Mouse (Mus musculus) megakaryocyte, embryonic 14.5 days (primary cell): ENCODE measurements around the gene Rasgrf2. TPM values are rescaled to one million over a fixed set of nuclear protein-coding genes. Genes with fewer than 3 reads are reported as not detected.

ENCODE experiments used
- H3K27me3 ChIP-seq: replicated peaks from 2 replicates; pipeline ENCODE3; 2012; ENCODE audit warnings: inconsistent platforms
- H3K36me3 ChIP-seq: replicated peaks from 2 replicates; pipeline ENCODE3; 2012; ENCODE audit warnings: low read length, inconsistent platforms, mixed read lengths
- H3K4me1 ChIP-seq: 2 replicates; pipeline ENCODE4 v1.6.1; 2012; ENCODE audit warnings: inconsistent platforms
- H3K4me3 ChIP-seq: replicated peaks from 2 replicates; pipeline ENCODE3; 2012; ENCODE audit warnings: moderate library complexity, mild to moderate bottlenecking, inconsistent platforms
- H3K9me3 ChIP-seq: 2 replicates; pipeline ENCODE4 v1.6.1; 2012; ENCODE audit warnings: inconsistent platforms
- FLI1 ChIP-seq: IDR thresholded peaks from 2 replicates; pipeline ENCODE4 v1.6.1; 2012; ENCODE audit warnings: low read length, inconsistent platforms, mixed read lengths
- GATA1 ChIP-seq: IDR thresholded peaks from 3 replicates; pipeline ENCODE4 v1.6.1; 2012; ENCODE audit warnings: mixed read lengths, low read length, inconsistent platforms, borderline replicate concordance
- polyA plus RNA-seq: library from polyadenylated mRNA; stranded (reverse); fragments of >175 nt; gene quantifications from 2 replicates; pipeline ENCODE4 v1.2.3, GENCODE M21; 2012; ENCODE audit warnings: low replicate concordance; ENCODE audit not compliant: insufficient read depth

Rasgrf2 gene
- polyA plus RNA-seq, 1 experiment, result 0.70 TPM

GRCm38 (mm10) chr13:92053748-92054147 lies 77.7 kb downstream of the Rasgrf2 start:
- Histone ChIP-seq H3K36me3 (no peaks in the 10 kb centered on the region), H3K9me3 (peaks cover 24% of the 10 kb centered on the region; the same call in 1 of the 2 replicates), H3K4me1 (no peaks in the 10 kb centered on the region), H3K4me3 (no peak overlapping the region), H3K27me3 (no peaks in the 10 kb centered on the region)
- TF ChIP-seq FLI1, result no peak
- no peak for TF ChIP-seq GATA1

GRCm38 (mm10) chr13:92053001-92053400 lies 78.5 kb downstream of the Rasgrf2 start:
- TF ChIP-seq FLI1 (no peak), GATA1 (no peak)

GRCm38 (mm10) chr13:92051216-92051615 lies 80.2 kb downstream of the Rasgrf2 start:
- no peaks in the 10 kb centered on the region for H3K36me3 ChIP-seq
- H3K4me3 ChIP-seq, result no peak overlapping the region
- TF ChIP-seq GATA1 (no peak), FLI1 (no peak)
- peaks cover 24% of the 10 kb centered on the region; the same call in 1 of the 2 replicates for H3K9me3 ChIP-seq
- H3K4me1 ChIP-seq, result no peaks in the 10 kb centered on the region
- no peaks in the 10 kb centered on the region for H3K27me3 ChIP-seq

More at GRCm38 (mm10) chr13:92053001-92053400, 78.5 kb downstream of the Rasgrf2 start:
- Histone ChIP-seq H3K4me1 (no peaks in the 10 kb centered on the region), H3K4me3 (no peak overlapping the region), H3K36me3 (no peaks in the 10 kb centered on the region), H3K27me3 (no peaks in the 10 kb centered on the region), H3K9me3 (peaks cover 24% of the 10 kb centered on the region; the same call in 1 of the 2 replicates)

- no peaks in the 10 kb centered on the region for H3K9me3 ChIP-seq
- H3K27me3 ChIP-seq, result no peaks in the 10 kb centered on the region
- peaks cover 4% of the 10 kb centered on the region for H3K4me1 ChIP-seq
- H3K4me3 ChIP-seq, result no peak overlapping the region
- H3K36me3 ChIP-seq, result no peaks in the 10 kb centered on the region
- TF ChIP-seq FLI1, result no peak
- no peak for TF ChIP-seq GATA1
These were observed 89.6 kb downstream of the Rasgrf2 start for GRCm38 (mm10) chr13:92041584-92042563.

- H3K36me3 ChIP-seq, result no peaks in the 10 kb centered on the region
- no peak overlapping the region for H3K4me3 ChIP-seq
These were observed 100.9 kb downstream of the Rasgrf2 start for GRCm38 (mm10) chr13:92030364-92031057.

GRCm38 (mm10) chr13:92029666-92030065 lies 101.8 kb downstream of the Rasgrf2 start:
- TF ChIP-seq FLI1 (no peak), GATA1 (no peak)
- Histone ChIP-seq H3K9me3 (no peaks in the 10 kb centered on the region), H3K36me3 (no peaks in the 10 kb centered on the region), H3K27me3 (no peaks in the 10 kb centered on the region), H3K4me1 (peaks cover 4% of the 10 kb centered on the region), H3K4me3 (no peak overlapping the region)

More at GRCm38 (mm10) chr13:92030364-92031057, 100.9 kb downstream of the Rasgrf2 start:
- Histone ChIP-seq H3K9me3 (no peaks in the 10 kb centered on the region), H3K4me1 (peaks cover 4% of the 10 kb centered on the region), H3K27me3 (no peaks in the 10 kb centered on the region)
- no peak for TF ChIP-seq FLI1
- TF ChIP-seq GATA1, result no peak

- Histone ChIP-seq H3K4me1 (peaks cover 4% of the 10 kb centered on the region), H3K36me3 (no peaks in the 10 kb centered on the region)
- TF ChIP-seq FLI1 (no peak), GATA1 (no peak)
These were observed 103.5 kb downstream of the Rasgrf2 start for GRCm38 (mm10) chr13:92027951-92028350.

GRCm38 (mm10) chr13:92026651-92027050 lies 104.8 kb downstream of the Rasgrf2 start:
- H3K27me3 ChIP-seq, result no peaks in the 10 kb centered on the region
- H3K9me3 ChIP-seq, result peaks cover 7% of the 10 kb centered on the region; the same call in 1 of the 2 replicates
- peaks cover 4% of the 10 kb centered on the region for H3K4me1 ChIP-seq
- no peak for TF ChIP-seq GATA1
- no peak for TF ChIP-seq FLI1
- no peaks in the 10 kb centered on the region for H3K36me3 ChIP-seq
- no peak overlapping the region for H3K4me3 ChIP-seq

More at GRCm38 (mm10) chr13:92027951-92028350, 103.5 kb downstream of the Rasgrf2 start:
- H3K27me3 ChIP-seq, result no peaks in the 10 kb centered on the region
- no peaks in the 10 kb centered on the region for H3K9me3 ChIP-seq
- H3K4me3 ChIP-seq, result no peak overlapping the region

GRCm38 (mm10) chr13:92025124-92025523 lies 106.3 kb downstream of the Rasgrf2 start:
- TF ChIP-seq GATA1 (no peak), FLI1 (no peak)
- Histone ChIP-seq H3K4me3 (no peak overlapping the region), H3K36me3 (no peaks in the 10 kb centered on the region), H3K27me3 (no peaks in the 10 kb centered on the region), H3K4me1 (peaks cover 4% of the 10 kb centered on the region), H3K9me3 (peaks cover 7% of the 10 kb centered on the region; the same call in 1 of the 2 replicates)

- H3K4me3 ChIP-seq, result no peak overlapping the region
- no peak for TF ChIP-seq GATA1
- no peak for TF ChIP-seq FLI1
- no peaks in the 10 kb centered on the region for H3K36me3 ChIP-seq
- H3K9me3 ChIP-seq, result peaks cover 7% of the 10 kb centered on the region; the same call in 1 of the 2 replicates
- no peaks in the 10 kb centered on the region for H3K4me1 ChIP-seq
- H3K27me3 ChIP-seq, result no peaks in the 10 kb centered on the region
These were observed 109.3 kb downstream of the Rasgrf2 start for GRCm38 (mm10) chr13:92022202-92022601.
